Comparison of ENCODE assay signal across 19 mouse cellular contexts in genomic region chr1:69470614-69471250, GRCm38 (mm10).
DNase-seq lines count a peak whose midpoint lies in the region; ATAC-seq lines count a peak whose summit lies in the region.
"Had no signal": no experiment of that assay in that cellular context is flagged by ENCODE, and none has a peak within 500 bp of the region (broad histone marks: within the 10 kb centered on the region; RNA-seq: fewer than 3 reads in every experiment).

No protein-coding gene starts in this region.

- no peaks in the 10 kb centered on the region for H3K36me3 ChIP-seq in lung, embryonic 16.5 days (ENCODE audit: control insufficient read depth, insufficient read depth, low read length)
- H3K36me3 ChIP-seq in intestine, embryonic 14.5 days (ENCODE audit: control insufficient read depth, insufficient read depth, low read length), result no peaks in the 10 kb centered on the region
- no peaks in the 10 kb centered on the region for H3K36me3 ChIP-seq in intestine, embryonic 15.5 days
- no peaks in the 10 kb centered on the region for H3K36me3 ChIP-seq in stomach, embryonic 15.5 days
- no peaks in the 10 kb centered on the region for H3K36me3 ChIP-seq in forebrain, embryonic 10.5 days (replicated peaks)
- H3K36me3 ChIP-seq: embryonic facial prominence, embryonic 15.5 days; forebrain, embryonic 15.5 days; heart, embryonic 10.5 days; hindbrain, embryonic 15.5 days had no signal

- no peak overlapping the region for H3K4me3 ChIP-seq in lung, embryonic 16.5 days (ENCODE audit: low read length)
- H3K4me3 ChIP-seq in intestine, embryonic 14.5 days (ENCODE audit: low read depth, low read length), result no peak overlapping the region
- no peak overlapping the region for H3K4me3 ChIP-seq in intestine, embryonic 15.5 days (replicated peaks)
- no peak overlapping the region for H3K4me3 ChIP-seq in stomach, embryonic 15.5 days (replicated peaks)
- H3K4me3 ChIP-seq in forebrain, embryonic 10.5 days, result no peak overlapping the region
- H3K4me3 ChIP-seq: embryonic facial prominence, embryonic 15.5 days; erythroblast, embryonic 14.5 days; forebrain, embryonic 15.5 days; heart, embryonic 10.5 days; hindbrain, embryonic 15.5 days had no signal

- no peaks in the 10 kb centered on the region for H3K27me3 ChIP-seq in lung, embryonic 16.5 days (ENCODE audit: control insufficient read depth, insufficient read depth, low read depth, low read length)
- H3K27me3 ChIP-seq in intestine, embryonic 14.5 days (replicated peaks; ENCODE audit: control insufficient read depth, insufficient read depth, low read length), result no peaks in the 10 kb centered on the region
- H3K27me3 ChIP-seq in intestine, embryonic 15.5 days (replicated peaks), result no peaks in the 10 kb centered on the region
- H3K27me3 ChIP-seq in stomach, embryonic 15.5 days (replicated peaks), result no peaks in the 10 kb centered on the region
- H3K27me3 ChIP-seq in forebrain, embryonic 10.5 days (ENCODE audit: poor library complexity, severe bottlenecking), result no peaks in the 10 kb centered on the region
- H3K27me3 ChIP-seq: embryonic facial prominence, embryonic 15.5 days; forebrain, embryonic 15.5 days; hindbrain, embryonic 15.5 days had no signal

- DNase-seq in lung, postnatal 10 days, result no peak
- DNase-seq in intestine, embryonic 14.5 days (ENCODE audit: low spot score), result no peak
- DNase-seq in cerebellum, postnatal 36 days, result no peak
- no peak for DNase-seq in forebrain, embryonic 10.5 days (ENCODE audit: extremely low spot score, low spot score)
- DNase-seq: adrenal gland, postnatal 25 days; cerebellum, adult 18-20 months; cerebellum, adult 9-11 months; embryo, embryonic 11 days; gastrocnemius, postnatal 10 days; heart, adult 18-20 months; heart, postnatal 36 days had no signal

- no peak overlapping the region for H3K4me2 ChIP-seq in lung, embryonic 16.5 days (ENCODE audit: low read depth, low read length)
- no peak overlapping the region for H3K4me2 ChIP-seq in intestine, embryonic 14.5 days (ENCODE audit: low read length)
- H3K4me2 ChIP-seq in intestine, embryonic 15.5 days (replicated peaks), result no peak overlapping the region
- H3K4me2 ChIP-seq in stomach, embryonic 15.5 days, result no peak overlapping the region
- H3K4me2 ChIP-seq: embryonic facial prominence, embryonic 15.5 days; forebrain, embryonic 15.5 days; hindbrain, embryonic 15.5 days had no signal

- peak; percentile 73 for ATAC-seq in lung, embryonic 16.5 days (ENCODE audit: low read depth)
- ATAC-seq in intestine, embryonic 14.5 days (replicated peaks; ENCODE audit: low FRiP score, low TSS enrichment, low read depth), result 0 out of 2 replicates have a peak, but pooled peaks have one; percentile 29
- ATAC-seq in intestine, embryonic 15.5 days, result peak; percentile 71
- peak; percentile 60; the same call in 1 of the 2 replicates for ATAC-seq in stomach, embryonic 15.5 days (ENCODE audit: insufficient read depth, low FRiP score, low read depth)
- ATAC-seq: forebrain, embryonic 15.5 days had no signal

- H3K9ac ChIP-seq in lung, embryonic 16.5 days (ENCODE audit: low read length), result no peak overlapping the region
- H3K9ac ChIP-seq in intestine, embryonic 14.5 days (ENCODE audit: low read length), result no peak overlapping the region
- no peak overlapping the region for H3K9ac ChIP-seq in intestine, embryonic 15.5 days
- H3K9ac ChIP-seq in stomach, embryonic 15.5 days, result no peak overlapping the region
- H3K9ac ChIP-seq: embryonic facial prominence, embryonic 15.5 days; forebrain, embryonic 15.5 days; hindbrain, embryonic 15.5 days had no signal

- H3K4me1 ChIP-seq in lung, embryonic 16.5 days (replicated peaks; ENCODE audit: control insufficient read depth, insufficient read depth, low read length), result peaks cover 3% of the 10 kb centered on the region; the same call in 1 of the 2 replicates
- H3K4me1 ChIP-seq in intestine, embryonic 14.5 days (replicated peaks; ENCODE audit: control insufficient read depth, insufficient read depth, low read length), result no peaks in the 10 kb centered on the region; the same call in 1 of the 2 replicates
- H3K4me1 ChIP-seq in intestine, embryonic 15.5 days (replicated peaks), result no peaks in the 10 kb centered on the region
- H3K4me1 ChIP-seq in stomach, embryonic 15.5 days, result no peaks in the 10 kb centered on the region
- peaks cover 11% of the 10 kb centered on the region for H3K4me1 ChIP-seq in forebrain, embryonic 10.5 days
- H3K4me1 ChIP-seq: embryonic facial prominence, embryonic 15.5 days; hindbrain, embryonic 15.5 days had no signal

- no peak overlapping the region for H3K27ac ChIP-seq in lung, embryonic 16.5 days (ENCODE audit: low read length)
- H3K27ac ChIP-seq in intestine, embryonic 14.5 days (ENCODE audit: low read depth), result no peak overlapping the region
- no peak overlapping the region for H3K27ac ChIP-seq in intestine, embryonic 15.5 days
- H3K27ac ChIP-seq in stomach, embryonic 15.5 days, result peak overlapping the region; percentile 62
- no peak overlapping the region for H3K27ac ChIP-seq in forebrain, embryonic 10.5 days
- H3K27ac ChIP-seq: embryonic facial prominence, embryonic 15.5 days; forebrain, embryonic 15.5 days; heart, embryonic 10.5 days; hindbrain, embryonic 15.5 days had no signal

- WGBS in lung, embryonic 16.5 days, result 47% methylated on average over 4 of the region's 4 CpGs
- WGBS in intestine, embryonic 14.5 days, result 57% methylated on average over 4 of the region's 4 CpGs
- WGBS in intestine, embryonic 15.5 days, result 53% methylated on average over 4 of the region's 4 CpGs
- WGBS in stomach, embryonic 15.5 days, result 56% methylated on average over 4 of the region's 4 CpGs
- 84% methylated on average over 4 of the region's 4 CpGs for WGBS in forebrain, embryonic 10.5 days

- H3K9me3 ChIP-seq in lung, embryonic 16.5 days (ENCODE audit: control insufficient read depth, low read length), result no peaks in the 10 kb centered on the region
- no peaks in the 10 kb centered on the region for H3K9me3 ChIP-seq in intestine, embryonic 14.5 days (ENCODE audit: control insufficient read depth, low read length)
- H3K9me3 ChIP-seq in intestine, embryonic 15.5 days, result no peaks in the 10 kb centered on the region
- no peaks in the 10 kb centered on the region for H3K9me3 ChIP-seq in stomach, embryonic 15.5 days
- H3K9me3 ChIP-seq in forebrain, embryonic 10.5 days, result no peaks in the 10 kb centered on the region
- H3K9me3 ChIP-seq: embryonic facial prominence, embryonic 15.5 days; forebrain, embryonic 15.5 days; heart, embryonic 10.5 days; hindbrain, embryonic 15.5 days had no signal
